Mouse (Mus musculus) adrenal gland, postnatal 25 days (tissue): ENCODE data around the gene Ly6g. TPM values are rescaled to one million over a fixed set of nuclear protein-coding genes. Genes with fewer than 3 reads are reported as not detected.
A peak's percentile ranks its signal among the peaks of the same experiment; 100 is the strongest.
"Not testable (repeated sequence)": the region's sequence is repeated elsewhere in the genome, so short reads cannot be mapped to it uniquely, and the experiment has no call there.

ENCODE experiments used
- DNase-seq: peaks from one replicate; pipeline ENCODE4 v3.0.0; 2021; ENCODE audit warnings: mixed read lengths
- long read RNA-seq: library from polyadenylated mRNA; stranded (forward); transcript quantifications from one replicate; pipeline ENCODE4 v2.0.0, GENCODE M21; 2021
- total RNA-seq: library from RNA; stranded (reverse); gene quantifications from 2 replicates; pipeline ENCODE4 v1.2.3, GENCODE M21; 2021

Gene Ly6g
- not detected in 2 replicates for total RNA-seq
- long read RNA-seq, result 0 reads

DNA sequence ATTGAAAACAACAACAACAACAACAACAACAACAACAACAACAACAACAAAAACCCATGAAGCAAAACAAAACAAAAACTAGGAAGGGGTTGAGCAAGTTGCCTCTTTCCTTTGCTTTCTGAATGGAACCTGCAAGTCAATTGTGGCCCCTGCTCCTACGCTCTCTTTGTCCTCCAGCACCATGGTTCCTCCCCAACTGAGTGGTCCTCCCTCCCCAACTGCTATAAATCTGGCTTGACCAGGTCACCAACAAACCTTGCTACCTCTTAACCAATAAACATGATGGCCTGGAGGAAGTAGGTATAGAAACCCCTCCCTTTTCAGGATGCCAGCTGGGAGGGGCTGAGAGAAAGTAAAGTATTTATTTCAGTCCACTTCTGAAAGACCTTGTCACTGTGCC lies at the start of gene Ly6g:
Gene Ly6g, plus strand, starts transcription at position 301 of the 400 bp plus-strand sequence.
- no peak for DNase-seq

DNA sequence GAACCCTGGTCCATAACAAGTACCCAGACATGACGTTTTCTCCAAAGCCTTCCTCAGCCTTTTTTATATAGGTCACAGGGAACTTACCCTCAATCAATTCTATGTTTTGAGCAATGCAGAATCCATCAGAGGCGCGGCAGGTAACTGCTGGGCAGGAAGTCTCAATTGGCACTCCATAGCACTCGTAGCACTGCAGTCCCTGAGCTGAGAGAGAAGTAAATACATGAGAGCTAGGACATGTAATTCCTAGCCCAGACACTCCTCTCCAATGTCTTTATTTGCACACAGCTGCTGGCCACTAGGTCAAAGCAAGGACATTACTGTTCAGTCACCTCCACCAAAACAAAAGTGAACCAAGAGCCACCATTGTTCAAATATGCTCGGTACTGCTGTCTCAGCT lies 44.6 kb upstream of the Ly6g start:
- DNase-seq, result not testable (repeated sequence)

DNA sequence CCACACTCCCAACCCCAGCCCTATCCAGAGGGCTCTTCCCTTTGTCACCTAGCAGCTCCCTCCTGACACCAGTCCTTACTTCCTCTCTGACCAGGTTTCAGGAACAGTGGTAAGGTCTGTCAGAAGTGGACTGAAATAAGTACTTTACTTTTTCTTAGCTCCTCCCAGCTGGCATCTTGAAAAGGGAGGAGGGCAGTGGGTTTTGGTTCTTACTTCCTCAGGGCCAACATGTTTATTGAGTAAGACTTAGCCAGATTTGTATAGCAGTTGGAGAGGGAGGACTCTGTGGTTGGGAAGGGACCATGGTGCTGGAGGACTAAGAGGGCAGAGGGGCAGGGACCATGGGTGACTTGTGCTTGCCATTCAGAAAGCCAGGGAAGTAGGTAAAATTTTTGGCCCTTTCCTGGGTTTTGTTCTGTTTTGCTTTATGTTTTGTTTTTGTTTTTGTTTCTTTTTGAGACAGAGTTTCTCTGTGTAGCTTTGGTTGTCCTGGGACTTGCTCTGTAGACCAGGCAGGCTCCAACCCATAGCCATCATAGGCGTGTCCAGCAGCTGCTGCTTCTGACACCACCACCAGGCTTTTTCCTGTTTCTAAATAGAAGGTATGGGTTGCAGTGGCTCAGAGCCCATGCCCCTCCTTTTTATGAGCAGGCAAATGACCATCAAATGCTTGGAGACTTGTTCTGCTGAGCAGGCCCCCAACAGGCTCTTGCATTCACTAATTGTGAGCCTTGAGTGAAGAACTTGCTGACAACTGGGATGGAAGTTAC lies 43.0 kb upstream of the Ly6g start, which contains the start of gene Ly6c2:
Gene Ly6c2, minus strand, starts transcription at position 110 of the 770 bp plus-strand sequence.
- DNase-seq, result not testable (repeated sequence)

DNA sequence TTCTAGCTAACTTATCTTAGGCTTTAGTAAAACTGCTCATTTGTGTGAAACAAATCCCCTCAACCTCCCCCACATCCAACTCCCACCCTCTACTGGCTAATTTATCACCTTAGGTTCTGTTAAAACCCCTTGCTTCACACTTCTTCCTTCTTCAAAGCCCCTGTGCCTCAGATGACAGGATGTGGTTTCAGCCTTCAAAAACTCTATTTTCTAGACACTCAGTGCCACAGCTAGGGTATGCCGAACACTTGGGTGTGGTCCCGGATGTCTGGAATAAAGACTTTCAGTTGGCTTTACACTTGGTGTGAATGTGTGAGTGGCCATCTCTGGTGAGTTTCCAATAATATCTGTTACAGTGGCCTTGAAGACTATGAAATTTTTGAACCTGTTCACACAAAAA lies 38.5 kb upstream of the Ly6g start:
- DNase-seq, result no peak

DNA sequence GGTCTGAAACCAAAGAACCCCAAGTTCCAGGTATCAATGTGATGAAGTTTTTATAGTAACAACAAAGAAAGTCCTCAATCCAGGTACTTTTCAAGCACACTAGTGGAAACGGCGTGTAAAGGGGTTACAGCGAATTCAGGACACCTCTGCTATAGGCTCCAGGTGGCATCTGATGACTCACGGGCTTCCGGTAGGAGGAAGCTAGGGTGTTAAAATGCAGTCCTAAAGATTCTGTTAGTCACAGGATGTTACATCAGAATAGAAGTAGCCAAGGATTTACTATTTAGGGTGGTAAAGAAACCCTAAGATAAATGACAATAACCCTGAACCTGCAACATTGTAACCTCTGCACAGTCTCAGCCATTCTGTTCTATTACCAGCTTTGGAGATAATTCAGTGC lies 37.6 kb upstream of the Ly6g start:
- DNase-seq, result not testable (repeated sequence)

DNA sequence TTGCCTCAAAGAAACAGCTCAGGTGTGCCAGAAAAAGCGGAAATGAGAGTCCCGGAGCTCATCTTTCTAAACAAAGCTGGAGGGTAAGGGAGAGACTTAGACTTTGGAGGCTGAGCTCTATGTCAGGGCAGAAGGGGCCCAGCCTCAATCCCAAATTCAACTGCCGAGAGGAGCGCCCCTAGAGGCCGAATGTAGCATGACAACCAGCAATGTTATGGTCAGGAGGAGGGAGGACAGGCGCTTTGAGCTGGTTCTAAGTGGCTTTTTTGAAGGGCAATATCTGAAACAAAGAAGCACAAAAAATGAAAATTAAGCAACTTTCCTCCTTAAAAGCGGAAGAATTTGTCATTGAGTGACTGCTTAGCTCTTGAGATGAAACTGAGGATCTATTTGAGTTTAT lies 36.3 kb upstream of the Ly6g start:
- peak; percentile 28 for DNase-seq

DNA sequence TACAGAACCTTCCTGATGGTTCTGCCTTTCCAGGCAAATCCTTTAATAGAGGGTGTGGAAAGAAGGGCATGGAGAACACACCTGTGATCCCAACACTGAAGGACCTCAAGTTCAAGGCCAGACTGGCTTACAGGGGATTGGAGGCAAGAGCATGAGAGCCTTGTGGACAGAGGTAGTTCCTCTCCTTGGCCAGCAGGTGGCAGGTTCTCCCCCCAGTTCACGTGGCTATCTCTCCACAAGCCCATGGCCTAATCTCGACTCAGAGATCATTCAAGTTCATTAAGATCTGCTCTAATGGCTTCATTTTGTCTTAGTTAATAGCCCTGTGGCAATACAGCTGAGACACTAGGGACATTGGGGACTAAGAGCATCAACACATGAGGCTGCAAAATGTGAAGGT lies 35.0 kb upstream of the Ly6g start:
- peak; percentile 13 for DNase-seq

DNA sequence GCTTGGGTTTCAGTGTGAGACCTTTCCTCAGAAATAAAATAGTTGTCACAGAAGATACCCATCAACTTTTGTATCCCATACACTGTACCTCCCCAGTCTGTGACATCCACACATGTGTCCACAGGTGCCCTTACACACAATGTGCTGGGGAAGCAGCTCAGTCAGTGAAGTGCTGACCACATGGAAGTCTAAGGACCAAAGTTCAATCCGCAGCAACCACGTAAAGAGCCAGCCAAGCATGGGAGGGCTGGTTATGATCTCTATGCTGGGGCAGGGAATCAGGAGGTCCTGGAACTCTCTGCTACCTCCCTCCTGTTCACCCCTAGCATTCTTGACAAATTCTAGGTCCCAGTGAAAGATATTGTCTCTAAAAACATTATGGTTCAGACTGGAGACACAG lies 22.7 kb upstream of the Ly6g start:
- DNase-seq, result not testable (repeated sequence)

DNA sequence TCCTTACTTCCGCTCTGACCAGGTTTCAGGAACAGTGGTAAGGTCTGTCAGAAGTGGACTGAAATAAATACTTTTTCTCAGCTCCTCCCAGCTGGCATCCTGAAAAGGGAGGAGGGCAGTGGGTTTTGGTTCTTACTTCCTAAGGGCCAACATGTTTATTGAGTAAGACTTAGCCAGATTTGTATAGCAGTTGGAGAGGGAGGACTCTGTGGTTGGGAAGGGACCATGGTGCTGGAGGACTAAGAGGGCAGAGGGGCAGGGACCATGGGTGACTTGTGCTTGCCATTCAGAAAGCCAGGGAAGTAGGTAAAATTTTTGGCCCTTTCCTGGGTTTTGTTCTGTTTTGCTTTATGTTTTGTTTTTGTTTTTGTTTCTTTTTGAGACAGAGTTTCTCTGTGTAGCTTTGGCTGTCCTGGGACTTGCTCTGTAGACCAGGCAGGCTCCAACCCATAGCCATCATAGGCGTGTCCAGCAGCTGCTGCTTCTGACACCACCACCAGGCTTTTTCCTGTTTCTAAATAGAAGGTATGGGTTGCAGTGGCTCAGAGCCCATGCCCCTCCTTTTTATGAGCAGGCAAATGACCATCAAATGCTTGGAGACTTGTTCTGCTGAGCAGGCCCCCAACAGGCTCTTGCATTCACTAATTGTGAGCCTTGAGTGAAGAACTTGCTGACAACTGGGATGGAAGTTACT lies 19.8 kb upstream of the Ly6g start:
- not testable (repeated sequence) for DNase-seq

DNA sequence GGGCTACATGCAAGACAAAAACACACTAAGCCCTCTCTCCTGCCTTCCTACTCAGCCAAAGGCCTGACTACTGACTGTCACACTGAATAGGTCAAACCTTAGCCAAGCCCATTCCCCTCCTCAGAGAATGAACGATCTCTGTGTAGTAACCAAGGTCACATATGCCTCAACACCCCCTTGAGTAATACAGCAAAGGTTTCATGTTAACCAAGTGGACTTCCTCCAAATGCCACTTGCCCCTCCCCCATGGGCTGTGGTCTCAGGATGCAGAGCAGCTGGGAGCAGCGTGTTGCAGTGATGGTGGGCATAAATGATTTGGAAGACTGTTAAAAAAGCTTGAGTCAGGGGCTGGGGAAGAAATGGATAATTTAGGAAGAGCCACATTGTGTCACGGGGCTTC lies 17.3 kb upstream of the Ly6g start:
- DNase-seq, result not testable (repeated sequence)

DNA sequence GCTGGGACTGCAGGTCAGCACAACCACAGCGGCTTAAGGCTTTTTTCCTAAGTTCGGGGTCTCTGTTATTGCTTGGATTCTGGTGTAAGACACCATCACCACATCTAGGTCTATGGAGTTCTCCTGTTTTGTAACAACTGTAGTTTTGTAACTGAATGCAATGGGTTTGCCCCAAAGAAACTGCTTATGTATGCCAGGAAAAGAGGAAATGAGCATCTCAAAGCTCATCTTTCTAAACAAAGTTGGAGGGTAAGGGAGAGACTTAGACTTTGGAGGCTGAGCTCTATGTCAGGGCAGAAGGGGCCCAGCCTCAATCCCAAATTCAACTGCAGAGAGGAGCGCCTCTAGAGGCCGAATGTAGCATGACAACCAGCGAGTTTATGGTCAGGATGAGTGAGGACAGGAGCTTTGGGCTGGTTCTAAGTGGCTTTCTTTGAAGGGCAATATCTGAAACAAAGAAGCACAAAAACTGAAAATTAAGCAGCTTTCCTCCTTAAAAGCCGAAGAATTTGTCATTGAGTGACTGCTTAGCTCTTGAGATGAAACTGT lies 13.2 kb upstream of the Ly6g start:
- peak; percentile 8 for DNase-seq

DNA sequence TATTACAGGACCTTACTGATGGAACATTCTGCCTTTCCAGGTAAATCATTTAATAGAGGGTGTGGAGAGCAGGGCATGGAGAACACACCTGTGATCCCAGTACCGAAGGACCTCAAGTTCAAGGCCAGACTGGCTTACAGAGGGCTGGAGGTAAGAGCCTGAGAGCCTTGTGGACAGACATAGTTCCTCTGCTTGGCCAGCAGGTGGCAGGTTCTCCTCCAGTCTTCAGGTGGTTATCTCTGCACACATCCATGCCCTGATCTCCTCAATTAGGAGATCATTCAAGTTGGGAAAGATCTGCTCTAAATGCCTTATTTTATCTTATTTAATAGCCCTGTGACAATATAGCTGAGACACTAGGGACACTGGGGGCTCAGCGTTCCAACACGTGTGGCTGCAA lies 11.3 kb upstream of the Ly6g start:
- peak; percentile 2 for DNase-seq

DNA sequence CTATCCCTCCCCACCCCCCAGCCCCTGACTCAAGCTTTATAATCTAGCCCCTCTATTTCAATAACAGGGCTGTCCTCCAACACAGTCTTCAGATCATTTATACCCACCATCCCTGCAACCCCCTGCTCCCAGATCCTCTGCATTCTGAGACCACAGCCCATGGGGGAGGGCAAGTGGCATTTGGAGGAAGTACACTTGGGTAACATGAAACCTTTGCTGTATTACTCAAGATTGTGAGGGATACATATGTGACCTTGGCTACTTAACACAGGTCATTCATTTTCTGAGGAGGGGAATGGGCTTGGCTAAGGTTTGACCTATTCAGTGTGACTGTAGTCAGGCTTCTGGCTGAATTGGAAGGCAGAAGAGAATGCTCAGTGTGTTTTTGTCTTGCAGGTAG lies 2.0 kb upstream of the Ly6g start:
- no peak for DNase-seq

DNA sequence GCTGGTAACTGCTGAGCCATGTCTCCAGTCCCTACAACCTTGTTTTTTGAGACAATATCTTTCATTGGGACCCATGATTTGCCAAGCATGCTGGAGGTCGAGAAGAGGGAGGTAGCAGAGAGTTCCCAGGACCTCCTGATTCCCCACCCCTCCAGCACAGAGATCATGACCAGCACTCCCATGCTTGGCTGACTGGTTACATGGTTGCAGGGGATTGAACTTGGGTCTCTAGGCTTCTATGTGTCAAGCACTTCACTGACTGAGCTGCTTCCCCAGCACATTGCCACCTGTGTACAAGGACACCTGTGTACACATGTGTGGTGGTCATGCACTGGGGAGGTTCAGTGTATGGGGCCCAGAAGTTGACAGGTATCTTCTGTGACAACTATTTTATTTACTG lies 2.6 kb downstream of the Ly6g start:
- no peak for DNase-seq

DNA sequence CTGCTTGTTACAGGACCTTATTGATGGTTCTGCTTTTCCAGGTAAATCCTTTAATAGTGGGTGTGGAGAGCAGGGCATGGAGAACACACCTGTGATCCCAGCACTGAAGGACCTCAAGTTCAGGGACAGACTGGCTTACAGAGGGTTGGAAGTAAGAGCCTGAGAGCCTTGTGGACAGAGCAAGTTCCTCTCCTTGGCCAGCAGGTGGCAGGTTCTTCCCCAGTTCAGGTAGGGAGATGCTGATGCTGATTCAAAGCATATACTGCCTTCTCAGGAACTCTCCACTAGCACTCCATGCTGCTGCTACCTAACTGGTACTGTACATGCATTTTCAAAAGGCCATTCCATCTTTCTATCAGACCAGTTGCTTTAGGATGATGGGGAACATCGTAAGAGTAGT lies 20.5 kb downstream of the Ly6g start:
- peak; percentile 21 for DNase-seq

DNA sequence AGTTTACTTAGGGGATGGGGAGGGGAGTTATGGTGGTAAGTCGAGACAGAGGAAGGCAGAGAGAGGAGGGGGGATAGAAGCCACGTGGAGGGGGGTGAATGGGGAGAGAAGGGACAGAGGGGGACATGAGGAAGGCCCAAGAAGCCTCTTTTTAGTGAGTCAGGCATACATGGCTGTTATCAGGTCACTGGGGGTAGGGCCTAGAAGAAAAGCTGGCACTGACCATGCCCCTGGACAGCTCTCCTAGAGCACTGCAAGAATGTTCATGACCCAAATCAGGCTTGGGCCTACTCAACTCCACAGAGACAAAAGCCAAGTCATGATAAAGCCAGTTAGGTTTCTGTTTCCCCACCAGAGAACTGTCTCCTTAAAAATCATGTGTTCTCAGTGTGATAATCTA lies 31.3 kb downstream of the Ly6g start:
- no peak for DNase-seq

DNA sequence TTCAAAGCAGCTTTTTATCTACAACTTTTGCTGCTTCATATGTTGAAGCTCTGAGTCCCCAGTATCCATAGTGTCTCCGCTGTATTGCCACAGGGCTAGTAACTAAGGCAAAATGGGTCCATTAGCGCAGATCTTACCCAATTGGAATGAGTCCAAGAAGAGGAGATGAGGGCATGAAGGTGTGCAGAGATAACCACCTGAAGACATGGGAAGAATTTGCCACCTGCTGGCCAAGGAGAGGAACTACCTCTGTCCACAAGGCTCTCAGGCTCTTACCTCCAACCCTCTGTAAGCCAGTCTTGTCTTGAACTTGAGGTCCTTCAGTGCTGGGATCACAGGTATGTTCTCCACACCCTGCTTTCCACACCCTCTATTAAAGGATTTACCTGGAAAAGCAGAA lies 34.1 kb downstream of the Ly6g start:
- no peak for DNase-seq

DNA sequence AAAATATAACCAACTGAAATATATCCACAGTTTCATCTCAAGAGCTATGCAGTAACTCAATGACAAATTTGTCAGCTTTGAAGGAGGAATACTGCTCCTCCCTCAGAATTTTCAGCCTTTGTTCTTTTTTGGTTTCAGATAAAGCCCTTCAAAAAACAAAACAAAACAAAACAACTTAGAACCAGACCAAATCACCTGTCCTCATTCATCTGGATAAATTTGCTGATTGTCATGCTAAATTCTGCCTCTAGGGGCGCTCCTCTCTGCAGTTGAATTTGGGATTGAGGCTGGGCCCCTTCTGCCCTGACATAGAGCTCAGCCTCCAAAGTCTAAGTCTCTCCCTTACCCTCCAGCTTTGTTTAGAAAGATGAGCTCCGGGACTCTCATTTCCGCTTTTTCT lies 35.5 kb downstream of the Ly6g start:
- not testable (repeated sequence) for DNase-seq

Other genes with a start within 250 kb of the Ly6g start
- gene Ly6i, start 171.8 kb upstream of the Ly6g start, total RNA-seq, result not detected in 2 replicates
- 38.3 and 38.4 TPM in 2 replicates for gene Ly6a, start 157.2 kb upstream of the Ly6g start, total RNA-seq
- gene Ly6c1, start 106.4 kb upstream of the Ly6g start, total RNA-seq, result 70.1 and 72.8 TPM in 2 replicates
- 3.2 and 3.3 TPM in 2 replicates for gene Ly6c2, start 43.3 kb upstream of the Ly6g start, total RNA-seq
- not detected in 2 replicates for gene BC025446, start 61.1 kb downstream of the Ly6g start, total RNA-seq
- not detected in 2 replicates for gene Ly6f, start 113.2 kb downstream of the Ly6g start, total RNA-seq